Mouse (Mus musculus) kidney, adult 2 months (tissue): ENCODE results near the gene Krt18. TPM values are rescaled to one million over a fixed set of nuclear protein-coding genes. Genes with fewer than 3 reads are reported as not detected.
"Not testable (repeated sequence)": the region's sequence is repeated elsewhere in the genome, so short reads cannot be mapped to it uniquely, and the experiment has no call there.

ENCODE experiments used
- DNase-seq: peaks from one replicate; pipeline ENCODE4 v3.0.0; 2021
- H3K27ac ChIP-seq: fragments of 200-500 bp; 2 replicates; pipeline ENCODE4 v1.5.1; 2012; ENCODE audit warnings: low read depth, low read length, control low read depth, inconsistent platforms; ENCODE audit not compliant: insufficient read depth
- H3K27me3 ChIP-seq: fragments of 200-500 bp; replicated peaks from 2 replicates; pipeline ENCODE4 v1.6.1; 2012; ENCODE audit warnings: mild to moderate bottlenecking, moderate library complexity, low read length, inconsistent platforms; ENCODE audit not compliant: control insufficient read depth, insufficient read depth
- H3K36me3 ChIP-seq: fragments of 200-500 bp; 2 replicates; pipeline ENCODE4 v1.6.1; 2012; ENCODE audit warnings: mild to moderate bottlenecking, moderate library complexity, low read length, inconsistent platforms; ENCODE audit not compliant: control insufficient read depth, insufficient read depth
- H3K4me1 ChIP-seq: fragments of 200-500 bp; 2 replicates; pipeline ENCODE4 v1.6.1; 2011; ENCODE audit warnings: low read length; ENCODE audit not compliant: control insufficient read depth, insufficient read depth
- H3K4me3 ChIP-seq: fragments of 200-500 bp; 2 replicates; pipeline ENCODE4 v1.5.1; 2011; ENCODE audit warnings: mild to moderate bottlenecking, low read depth, low read length, control low read depth; ENCODE audit not compliant: insufficient read depth
- CTCF ChIP-seq: fragments of 200-500 bp; conservative IDR thresholded peaks from 2 replicates; pipeline ENCODE4 v1.5.1; 2011; ENCODE audit warnings: low read depth, mild to moderate bottlenecking, control low read depth, low read length, moderate library complexity, mixed read lengths; ENCODE audit not compliant: insufficient read depth, insufficient read length
- POLR2A ChIP-seq: fragments of 200-500 bp; IDR thresholded peaks from one replicate; pipeline ENCODE4 v1.6.1; 2011; ENCODE audit warnings: low read depth, low read length, control low read depth
- WGBS: fragments of 180-500 bp; shearing (Covaris S2); methylation state at CpG from one replicate; pipeline ENCODE4 v1.1.7; 2018; 5-methylcytosine and 5-hydroxymethylcytosine counted together
- polyA plus RNA-seq: library from polyadenylated mRNA; depleted of rRNA; stranded (reverse); fragments of >200 nt; gene quantifications from 2 replicates; pipeline ENCODE4 v1.2.3, GENCODE M21; 2012

The Krt18 gene
- polyA plus RNA-seq, 1 experiment, result 20.7 TPM

GRCm38 (mm10) chr15:101990946-101991345, 37.0 kb upstream of the Krt18 start:
- no peak for DNase-seq
- no peak for TF ChIP-seq CTCF
- 77% methylated on average over 6 of the region's 6 CpGs for WGBS
- Histone ChIP-seq H3K27ac (no peak overlapping the region), H3K4me1 (no peaks in the 10 kb centered on the region), H3K4me3 (no peak overlapping the region), H3K36me3 (no peaks in the 10 kb centered on the region), H3K27me3 (no peaks in the 10 kb centered on the region)

GRCm38 (mm10) chr15:101994365-101994764, 33.6 kb upstream of the Krt18 start:
- H3K36me3 ChIP-seq, result no peaks in the 10 kb centered on the region
- no peak for TF ChIP-seq CTCF
- no peak for TF ChIP-seq POLR2A
- H3K4me1 ChIP-seq, result no peaks in the 10 kb centered on the region
- 91% methylated on average over 6 of the region's 6 CpGs for WGBS
- no peaks in the 10 kb centered on the region for H3K27me3 ChIP-seq
- H3K27ac ChIP-seq, result no peak overlapping the region
- H3K4me3 ChIP-seq, result no peak overlapping the region
- no peak for DNase-seq

GRCm38 (mm10) chr15:101995484-101996236, 32.3 kb upstream of the Krt18 start:
- WGBS, result 88% methylated on average over 4 of the region's 4 CpGs
- no peak for TF ChIP-seq POLR2A
- TF ChIP-seq CTCF, result no peak
- Histone ChIP-seq H3K27me3 (no peaks in the 10 kb centered on the region), H3K27ac (no peak overlapping the region), H3K36me3 (no peaks in the 10 kb centered on the region), H3K4me1 (no peaks in the 10 kb centered on the region), H3K4me3 (no peak overlapping the region)
- DNase-seq, result no peak

GRCm38 (mm10) chr15:101996450-101997078, 31.4 kb upstream of the Krt18 start:
- 77% methylated on average over 11 of the region's 11 CpGs for WGBS
- H3K4me3 ChIP-seq, H3K36me3 ChIP-seq, H3K27me3 ChIP-seq, H3K27ac ChIP-seq, H3K4me1 ChIP-seq, DNase-seq: not testable (repeated sequence)

- H3K36me3 ChIP-seq, result no peaks in the 10 kb centered on the region
- no peaks in the 10 kb centered on the region; the same call in 1 of the 2 replicates for H3K4me1 ChIP-seq
- no peak for TF ChIP-seq POLR2A
- no peak for TF ChIP-seq CTCF
- DNase-seq, result no peak
- H3K4me3 ChIP-seq, result no peak overlapping the region
- 83% methylated on average over 11 of the region's 11 CpGs for WGBS
- no peaks in the 10 kb centered on the region for H3K27me3 ChIP-seq
- no peak overlapping the region for H3K27ac ChIP-seq
Observed at GRCm38 (mm10) chr15:101999156-101999555, 28.8 kb upstream of the Krt18 start.

GRCm38 (mm10) chr15:101999676-102000335, 28.2 kb upstream of the Krt18 start:
- TF ChIP-seq POLR2A (no peak), CTCF (no peak)
- 86% methylated on average over 11 of the region's 11 CpGs for WGBS
- Histone ChIP-seq H3K27me3 (no peaks in the 10 kb centered on the region), H3K4me3 (no peak overlapping the region), H3K27ac (no peak overlapping the region), H3K36me3 (no peaks in the 10 kb centered on the region), H3K4me1 (no peaks in the 10 kb centered on the region; the same call in 1 of the 2 replicates)
- no peak for DNase-seq
